ENCODE assay signal across 22 mouse cellular contexts in the genomic region with DNA sequence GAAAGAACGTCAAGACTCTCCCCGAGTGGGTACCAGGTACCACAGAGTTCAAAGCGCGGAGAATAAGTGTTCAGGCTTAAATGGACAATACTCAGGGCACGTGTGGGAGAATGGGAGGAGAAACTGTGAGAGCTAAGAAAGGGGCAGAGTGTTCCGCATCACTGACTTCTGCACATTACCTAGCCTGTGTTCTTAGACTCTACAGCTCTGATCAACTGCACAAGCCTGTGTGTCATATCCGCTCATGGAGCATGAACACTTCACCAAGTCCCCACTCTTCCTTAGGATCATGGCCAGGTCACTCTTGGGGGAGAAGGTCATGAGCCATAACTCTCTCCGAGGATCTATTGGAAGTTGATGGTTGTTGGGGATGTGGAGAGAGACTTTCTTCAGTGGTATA.
DNase-seq lines count a peak whose midpoint lies in the region; ATAC-seq and TF ChIP-seq lines count a peak whose summit lies in the region.
"Had no signal": no experiment of that assay in that cellular context is flagged by ENCODE, and none has a peak within 500 bp of the region (broad histone marks: within the 10 kb centered on the region; RNA-seq: fewer than 3 reads in every experiment).

No protein-coding gene starts in this region.

- H3K4me3 ChIP-seq in kidney, embryonic 15.5 days (replicated peaks): no peak overlapping the region
- H3K4me3 ChIP-seq in kidney, postnatal 0 days (replicated peaks; ENCODE audit: low read depth, low read length): no peak overlapping the region
- H3K4me3 ChIP-seq: embryonic facial prominence, embryonic 13.5 days; embryonic facial prominence, embryonic 15.5 days; erythroblast, embryonic 14.5 days; forebrain, embryonic 10.5 days; forebrain, embryonic 12.5 days had no signal

- H3K36me3 ChIP-seq in kidney, embryonic 15.5 days: no peaks in the 10 kb centered on the region
- no peaks in the 10 kb centered on the region for H3K36me3 ChIP-seq in kidney, postnatal 0 days (ENCODE audit: insufficient read depth, low read length)
- H3K36me3 ChIP-seq: embryonic facial prominence, embryonic 13.5 days; embryonic facial prominence, embryonic 15.5 days; forebrain, embryonic 10.5 days; forebrain, embryonic 12.5 days had no signal

- no peaks in the 10 kb centered on the region for H3K27me3 ChIP-seq in kidney, embryonic 15.5 days
- H3K27me3 ChIP-seq in kidney, postnatal 0 days (ENCODE audit: insufficient read depth, low read length): no peaks in the 10 kb centered on the region
- H3K27me3 ChIP-seq: embryonic facial prominence, embryonic 13.5 days; embryonic facial prominence, embryonic 15.5 days had no signal

- no peak overlapping the region for H3K27ac ChIP-seq in kidney, embryonic 15.5 days
- H3K27ac ChIP-seq in kidney, postnatal 0 days: no peak overlapping the region
- H3K27ac ChIP-seq: embryonic facial prominence, embryonic 13.5 days; embryonic facial prominence, embryonic 15.5 days; forebrain, embryonic 10.5 days; forebrain, embryonic 12.5 days had no signal

- DNase-seq in kidney, postnatal 25 days: no peak
- peak; percentile 13 for DNase-seq in kidney, postnatal 0 days (ENCODE audit: low spot score)
- DNase-seq in kidney, postnatal 14 days: no peak
- DNase-seq in retina, embryonic 14.5 days (ENCODE audit: low spot score): peak; percentile 24
- DNase-seq in retina, postnatal 1 day: no peak
- DNase-seq: adrenal gland, adult 2 months; adrenal gland, postnatal 10 days; adrenal gland, postnatal 25 days; cerebellum, adult 11 months; cerebellum, adult 18-20 months; cerebellum, adult 8-10 months; cerebellum, adult 9-11 months; cerebellum, postnatal 14 days; cerebellum, postnatal 36 days; embryo, embryonic 11 days had no signal

- 47% methylated on average over 8 of the region's 8 CpGs for WGBS in kidney, embryonic 15.5 days
- 47% methylated on average over 8 of the region's 8 CpGs for WGBS in kidney, postnatal 0 days

- peaks cover 8% of the 10 kb centered on the region for H3K4me1 ChIP-seq in kidney, embryonic 15.5 days
- no peaks in the 10 kb centered on the region for H3K4me1 ChIP-seq in kidney, postnatal 0 days (replicated peaks; ENCODE audit: insufficient read depth, low read length)
- H3K4me1 ChIP-seq: embryonic facial prominence, embryonic 13.5 days; embryonic facial prominence, embryonic 15.5 days; forebrain, embryonic 12.5 days had no signal

- ATAC-seq in kidney, embryonic 15.5 days (replicated peaks; ENCODE audit: low FRiP score): peak; percentile 77
- no peak for ATAC-seq in kidney, postnatal 0 days (replicated peaks; ENCODE audit: low FRiP score, low read depth)
- ATAC-seq: forebrain, embryonic 14.5 days had no signal

- TF ChIP-seq CTCF in kidney, postnatal 0 days (IDR thresholded peaks at IDR 0.05; ENCODE audit: low read depth): no peak

- no peaks in the 10 kb centered on the region for H3K9me3 ChIP-seq in kidney, embryonic 15.5 days (replicated peaks)
- H3K9me3 ChIP-seq in kidney, postnatal 0 days (replicated peaks; ENCODE audit: low read length): no peaks in the 10 kb centered on the region
- H3K9me3 ChIP-seq: embryonic facial prominence, embryonic 13.5 days; embryonic facial prominence, embryonic 15.5 days; forebrain, embryonic 10.5 days; forebrain, embryonic 12.5 days had no signal

- no peak overlapping the region for H3K9ac ChIP-seq in kidney, embryonic 15.5 days
- H3K9ac ChIP-seq in kidney, postnatal 0 days (ENCODE audit: low read depth, low read length): no peak overlapping the region
- H3K9ac ChIP-seq: embryonic facial prominence, embryonic 13.5 days; embryonic facial prominence, embryonic 15.5 days; forebrain, embryonic 12.5 days had no signal

- H3K4me2 ChIP-seq in kidney, embryonic 15.5 days: no peak overlapping the region
- no peak overlapping the region for H3K4me2 ChIP-seq in kidney, postnatal 0 days (ENCODE audit: low read length)
- H3K4me2 ChIP-seq: embryonic facial prominence, embryonic 13.5 days; embryonic facial prominence, embryonic 15.5 days; forebrain, embryonic 12.5 days had no signal

Comparison
In these comparisons a context has a peak if more than half of its experiments do, and no peak if none do; other contexts are left out.
1. DNase-seq: peak in kidney, postnatal 0 days (single experiment) and retina, embryonic 14.5 days (single experiment); none in kidney, postnatal 25 days (0 of 2), kidney, postnatal 14 days (single experiment) and retina, postnatal 1 day (single experiment).